1 mouse cellular context compared by ENCODE assay signal in genomic region chr14:47298408-47298792, GRCm38 (mm10).
TF ChIP-seq lines count a peak whose summit lies in the region.

No protein-coding gene starts in this region.

TF ChIP-seq in CH12.LX, 34 proteins besides CTCF, POLR2A, EP300 and RAD21 (continued from another document):
- no peak for TF ChIP-seq MAZ (IDR thresholded peaks at IDR 0.05; ENCODE audit: low read depth, low read length)
- no peak for TF ChIP-seq CHD1 (IDR thresholded peaks at IDR 0.05; ENCODE audit: low read depth, low read length)
- TF ChIP-seq ZNF384 (IDR thresholded peaks at IDR 0.05; ENCODE audit: low read depth, low read length): no peak
- no peak for TF ChIP-seq MEF2A (IDR thresholded peaks at IDR 0.05; ENCODE audit: borderline replicate concordance, low read depth, low read length)
- no peak for TF ChIP-seq ZKSCAN1 (IDR thresholded peaks at IDR 0.05; ENCODE audit: borderline replicate concordance, low read depth, low read length)
- no peak for TF ChIP-seq IRF4 (IDR thresholded peaks at IDR 0.05; ENCODE audit: low read depth, low read length)
TF ChIP-seq in CH12.LX: peak in this region for 0.
